Mouse (Mus musculus): ENCODE results near the gene Prap1. TPM values are rescaled to one million over a fixed set of nuclear protein-coding genes. Genes with fewer than 3 reads are reported as not detected.
A peak's percentile ranks its signal among the peaks of the same experiment; 100 is the strongest.
"Not testable (repeated sequence)": the region's sequence is repeated elsewhere in the genome, so short reads cannot be mapped to it uniquely, and the experiment has no call there.

Prap1 gene
- polyA plus RNA-seq, 1 experiment = not detected

- Histone ChIP-seq H3K4me3 (ENCODE audit: insufficient read depth, low read length) (peak overlapping the region; percentile 94), H3K4me1 (ENCODE audit: control insufficient read depth, insufficient read depth, low read length) (peaks cover 26% of the 10 kb centered on the region)
- TF ChIP-seq CTCF (IDR thresholded peaks at IDR 0.05; ENCODE audit: low read depth, low read length) (no peak), POLR2A (IDR thresholded peaks at IDR 0.05; ENCODE audit: borderline replicate concordance, low read depth, low read length) (no peak)
These were observed 32.8 kb downstream of the Prap1 start for GRCm38 (mm10) chr7:140126022-140126350.

GRCm38 (mm10) chr7:140126934-140127333 is 33.7 kb downstream of the Prap1 start:
- H3K27ac ChIP-seq (ENCODE audit: insufficient read depth, low read depth, low read length) = peak overlapping the region; percentile 92
- peak overlapping the region; percentile 36 for H3K4me3 ChIP-seq (ENCODE audit: insufficient read depth, low read length)
- H3K4me1 ChIP-seq (ENCODE audit: control insufficient read depth, insufficient read depth, low read length) = peaks cover 28% of the 10 kb centered on the region
- no peak for TF ChIP-seq POLR2A (IDR thresholded peaks at IDR 0.05; ENCODE audit: borderline replicate concordance, low read depth, low read length)
- no peak for TF ChIP-seq CTCF (IDR thresholded peaks at IDR 0.05; ENCODE audit: low read depth, low read length)

More at GRCm38 (mm10) chr7:140126022-140126350, 32.8 kb downstream of the Prap1 start:
- H3K27ac ChIP-seq (ENCODE audit: insufficient read depth, low read depth, low read length) = peak overlapping the region; percentile 37

- TF ChIP-seq POLR2A (IDR thresholded peaks at IDR 0.05; ENCODE audit: borderline replicate concordance, low read depth, low read length) (no peak), CTCF (IDR thresholded peaks at IDR 0.05; ENCODE audit: low read depth, low read length) (no peak)
- peak overlapping the region; percentile 96 for H3K27ac ChIP-seq (ENCODE audit: insufficient read depth, low read depth, low read length)
- peak overlapping the region; percentile 36 for H3K4me3 ChIP-seq (ENCODE audit: insufficient read depth, low read length)
- peaks cover 30% of the 10 kb centered on the region for H3K4me1 ChIP-seq (ENCODE audit: control insufficient read depth, insufficient read depth, low read length)
These were observed 34.7 kb downstream of the Prap1 start for GRCm38 (mm10) chr7:140127911-140128310.

- H3K4me3 ChIP-seq (ENCODE audit: insufficient read depth, low read length); H3K27ac ChIP-seq (ENCODE audit: insufficient read depth, low read depth, low read length): not testable (repeated sequence)
- H3K4me1 ChIP-seq (ENCODE audit: control insufficient read depth, insufficient read depth, low read length) = peaks cover 36% of the 10 kb centered on the region
These were observed 39.0 kb downstream of the Prap1 start for GRCm38 (mm10) chr7:140132184-140132583.

DNA sequence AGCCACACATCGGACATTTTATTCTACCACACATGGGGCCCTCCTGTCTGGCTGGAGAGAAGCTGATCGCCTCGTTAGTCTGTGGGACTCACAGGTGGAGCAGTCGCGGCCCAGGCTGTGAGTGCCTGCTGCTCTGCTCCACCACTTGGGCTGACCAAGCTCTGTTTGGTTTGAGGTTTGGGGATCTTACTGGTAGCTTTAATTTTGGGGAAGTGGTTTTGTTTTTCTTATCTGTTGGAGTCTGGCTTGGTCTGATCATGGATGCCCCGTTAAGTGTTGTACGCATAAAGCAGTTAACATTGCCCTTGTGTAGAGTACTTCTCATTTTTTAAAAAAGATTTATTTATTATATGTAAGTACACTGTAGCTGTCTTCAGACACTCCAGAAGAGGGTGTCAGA is 40.8 kb downstream of the Prap1 start:
- H3K27ac ChIP-seq (ENCODE audit: insufficient read depth, low read depth, low read length); H3K4me3 ChIP-seq (ENCODE audit: insufficient read depth, low read length): not testable (repeated sequence)
- H3K4me1 ChIP-seq (ENCODE audit: control insufficient read depth, insufficient read depth, low read length) = peaks cover 21% of the 10 kb centered on the region

- Histone ChIP-seq H3K4me1 (ENCODE audit: control insufficient read depth, insufficient read depth, low read length) (peaks cover 19% of the 10 kb centered on the region), H3K4me3 (ENCODE audit: insufficient read depth, low read length) (no peak overlapping the region), H3K27ac (ENCODE audit: insufficient read depth, low read depth, low read length) (no peak overlapping the region)
- TF ChIP-seq POLR2A (IDR thresholded peaks at IDR 0.05; ENCODE audit: borderline replicate concordance, low read depth, low read length) = no peak
- no peak for TF ChIP-seq CTCF (IDR thresholded peaks at IDR 0.05; ENCODE audit: low read depth, low read length)
These were observed 42.0 kb downstream of the Prap1 start for GRCm38 (mm10) chr7:140135106-140135770.

DNA sequence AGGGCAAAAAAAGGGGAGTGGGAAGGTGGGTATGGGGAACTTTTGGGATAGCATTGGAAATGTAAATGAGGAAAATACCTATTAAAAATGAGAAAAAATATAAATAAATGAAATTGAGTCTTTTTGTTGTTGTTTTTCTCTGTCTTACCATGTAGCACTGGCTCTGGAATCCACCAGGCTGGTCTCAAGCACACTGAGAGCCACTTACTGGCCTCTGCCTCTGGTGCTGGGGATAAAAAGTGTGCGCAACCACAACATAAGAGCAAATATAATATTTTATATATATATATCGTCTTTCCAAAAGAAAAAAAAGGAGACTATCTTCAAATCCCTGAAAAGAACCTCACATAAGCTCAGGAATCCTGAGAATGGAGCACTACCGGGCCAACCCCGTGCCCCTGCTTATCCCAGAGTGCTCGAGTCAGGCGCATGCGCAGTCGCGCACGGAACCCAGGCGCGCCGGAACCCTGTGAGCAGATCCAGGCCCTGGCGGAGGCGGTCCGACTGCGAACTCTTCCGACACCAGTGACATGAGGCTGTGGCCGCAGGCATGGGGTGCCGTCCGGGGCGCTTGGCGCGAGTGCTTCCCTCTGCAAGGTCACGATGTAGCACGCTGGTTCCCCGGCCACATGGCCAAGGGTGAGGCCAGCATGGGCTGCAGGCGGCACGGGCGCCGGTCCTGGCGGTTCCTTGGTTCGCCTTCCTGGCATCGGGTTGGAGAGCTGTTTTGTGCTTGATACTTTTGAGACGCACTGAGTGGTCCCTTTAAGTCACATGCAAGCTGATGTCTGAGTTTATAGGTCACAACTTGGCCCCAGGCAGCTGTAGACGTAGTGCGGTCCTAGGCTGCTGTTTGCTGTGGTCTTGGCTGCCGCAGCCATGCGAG is 44.2 kb downstream of the Prap1 start, which contains the start of gene Mtg1:
Mtg1 (plus strand) TSS at position 430 of the 886 bp plus-strand sequence.
- no peak for TF ChIP-seq POLR2A (IDR thresholded peaks at IDR 0.05; ENCODE audit: borderline replicate concordance, low read depth, low read length)
- no peak for TF ChIP-seq CTCF (IDR thresholded peaks at IDR 0.05; ENCODE audit: low read depth, low read length)
- Histone ChIP-seq H3K27ac (ENCODE audit: insufficient read depth, low read depth, low read length) (peak within 1 kb of the TSS; percentile 86), H3K4me1 (ENCODE audit: control insufficient read depth, insufficient read depth, low read length) (peaks cover 16% of the 10 kb centered on the region), H3K4me3 (ENCODE audit: insufficient read depth, low read length) (peak within 1 kb of the TSS; percentile 98)

GRCm38 (mm10) chr7:140138021-140138310 is 44.8 kb downstream of the Prap1 start:
- TF ChIP-seq CTCF (IDR thresholded peaks at IDR 0.05; ENCODE audit: low read depth, low read length) (no peak), POLR2A (IDR thresholded peaks at IDR 0.05; ENCODE audit: borderline replicate concordance, low read depth, low read length) (no peak)
- Histone ChIP-seq H3K4me3 (ENCODE audit: insufficient read depth, low read length) (peak overlapping the region; percentile 98), H3K27ac (ENCODE audit: insufficient read depth, low read depth, low read length) (peak overlapping the region; percentile 86), H3K4me1 (ENCODE audit: control insufficient read depth, insufficient read depth, low read length) (peaks cover 16% of the 10 kb centered on the region)

GRCm38 (mm10) chr7:140141350-140141749 is 48.2 kb downstream of the Prap1 start:
- H3K4me3 ChIP-seq (ENCODE audit: insufficient read depth, low read length) = no peak overlapping the region
- H3K4me1 ChIP-seq (ENCODE audit: control insufficient read depth, insufficient read depth, low read length) = no peaks in the 10 kb centered on the region
- H3K27ac ChIP-seq (ENCODE audit: insufficient read depth, low read depth, low read length) = no peak overlapping the region
- TF ChIP-seq CTCF (IDR thresholded peaks at IDR 0.05; ENCODE audit: low read depth, low read length) = peak; percentile 84
- TF ChIP-seq POLR2A (IDR thresholded peaks at IDR 0.05; ENCODE audit: borderline replicate concordance, low read depth, low read length) = no peak

DNA sequence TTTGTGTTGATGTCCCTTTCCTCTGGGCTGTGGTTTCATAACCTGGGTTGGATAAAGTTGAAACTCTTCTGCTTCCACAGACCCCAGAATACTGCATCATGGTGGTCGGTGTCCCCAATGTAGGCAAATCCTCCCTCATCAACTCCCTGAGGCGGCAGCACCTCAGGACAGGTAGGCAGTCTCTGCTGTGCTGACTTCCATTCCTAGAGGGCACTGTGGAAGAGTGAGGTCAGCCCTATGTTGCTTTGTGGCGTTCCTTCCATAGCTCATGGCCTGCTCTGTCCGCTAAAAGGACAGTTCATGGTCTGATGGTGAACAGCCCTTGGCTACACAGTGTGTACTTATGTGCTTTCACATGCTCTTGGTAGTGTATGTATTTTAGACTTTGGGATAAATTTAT is 51.4 kb downstream of the Prap1 start:
- no peak for TF ChIP-seq POLR2A (IDR thresholded peaks at IDR 0.05; ENCODE audit: borderline replicate concordance, low read depth, low read length)
- no peak for TF ChIP-seq CTCF (IDR thresholded peaks at IDR 0.05; ENCODE audit: low read depth, low read length)
- Histone ChIP-seq H3K27ac (ENCODE audit: insufficient read depth, low read depth, low read length) (no peak overlapping the region), H3K4me3 (ENCODE audit: insufficient read depth, low read length) (no peak overlapping the region), H3K4me1 (ENCODE audit: control insufficient read depth, insufficient read depth, low read length) (no peaks in the 10 kb centered on the region)

Other genes with a start within 250 kb of the Prap1 start
- gene Kndc1, start 198.7 kb upstream of the Prap1 start, polyA plus RNA-seq (2012; ENCODE audit: insufficient read depth, insufficient read length, missing spikeins) = not detected in 2 replicates
- not detected in 2 replicates for gene Utf1, start 149.6 kb upstream of the Prap1 start, polyA plus RNA-seq (2012; ENCODE audit: insufficient read depth, insufficient read length, missing spikeins)
- not detected in 2 replicates for gene 6430531B16Rik, start 114.6 kb upstream of the Prap1 start, polyA plus RNA-seq (2012; ENCODE audit: insufficient read depth, insufficient read length, missing spikeins)
- 240 and 334 TPM in 2 replicates for gene Adam8, start 100.8 kb upstream of the Prap1 start, polyA plus RNA-seq (2012; ENCODE audit: insufficient read depth, insufficient read length, missing spikeins)
- gene Zfp511, start 57.0 kb upstream of the Prap1 start, polyA plus RNA-seq (2012; ENCODE audit: insufficient read depth, insufficient read length, missing spikeins) = 37.7 and 38.7 TPM in 2 replicates
- 17.9 and 18.5 TPM in 2 replicates for gene Tubgcp2, start 56.7 kb upstream of the Prap1 start, polyA plus RNA-seq (2012; ENCODE audit: insufficient read depth, insufficient read length, missing spikeins)
- gene Msx3, start 44.3 kb upstream of the Prap1 start, polyA plus RNA-seq (2012; ENCODE audit: insufficient read depth, insufficient read length, missing spikeins) = not detected in 2 replicates
- gene Caly, start 10.8 kb upstream of the Prap1 start, polyA plus RNA-seq (2012; ENCODE audit: insufficient read depth, insufficient read length, missing spikeins) = not detected in 2 replicates
- gene Fuom, start 9.0 kb downstream of the Prap1 start, polyA plus RNA-seq (2012; ENCODE audit: insufficient read depth, insufficient read length, missing spikeins) = 19.0 and 22.5 TPM in 2 replicates
- gene Paox, start 22.4 kb downstream of the Prap1 start, polyA plus RNA-seq (2012; ENCODE audit: insufficient read depth, insufficient read length, missing spikeins) = 20.1 and 25.9 TPM in 2 replicates
- 44.9 and 45.7 TPM in 2 replicates for gene Echs1, start 23.1 kb downstream of the Prap1 start, polyA plus RNA-seq (2012; ENCODE audit: insufficient read depth, insufficient read length, missing spikeins)
- gene Mtg1, start 44.2 kb downstream of the Prap1 start, polyA plus RNA-seq (2012; ENCODE audit: insufficient read depth, insufficient read length, missing spikeins) = 10.5 and 10.8 TPM in 2 replicates
- not detected in 2 replicates for gene Sprn, start 61.5 kb downstream of the Prap1 start, polyA plus RNA-seq (2012; ENCODE audit: insufficient read depth, insufficient read length, missing spikeins)
- gene Olfr522, start 71.4 kb downstream of the Prap1 start, polyA plus RNA-seq (2012; ENCODE audit: insufficient read depth, insufficient read length, missing spikeins) = not detected in 2 replicates
- gene Olfr523, start 79.8 kb downstream of the Prap1 start, polyA plus RNA-seq (2012; ENCODE audit: insufficient read depth, insufficient read length, missing spikeins) = not detected in 2 replicates
- not detected in 2 replicates for gene Olfr524, start 112.6 kb downstream of the Prap1 start, polyA plus RNA-seq (2012; ENCODE audit: insufficient read depth, insufficient read length, missing spikeins)
- not detected in 2 replicates for gene Cd163l1, start 124.9 kb downstream of the Prap1 start, polyA plus RNA-seq (2012; ENCODE audit: insufficient read depth, insufficient read length, missing spikeins)
- gene 5830411N06Rik, start 153.9 kb downstream of the Prap1 start, polyA plus RNA-seq (2012; ENCODE audit: insufficient read depth, insufficient read length, missing spikeins) = not detected in 2 replicates
- not detected in 2 replicates for gene Olfr525, start 227.5 kb downstream of the Prap1 start, polyA plus RNA-seq (2012; ENCODE audit: insufficient read depth, insufficient read length, missing spikeins)
- not detected in 2 replicates for gene Olfr527, start 240.6 kb downstream of the Prap1 start, polyA plus RNA-seq (2012; ENCODE audit: insufficient read depth, insufficient read length, missing spikeins)

Data from bone marrow macrophage, adult 2 months (primary cell).